Mouse (Mus musculus): ENCODE data around the gene Tulp2. TPM values are rescaled to one million over a fixed set of nuclear protein-coding genes. Genes with fewer than 3 reads are reported as not detected.
A peak's percentile ranks its signal among the peaks of the same experiment; 100 is the strongest.
"Not testable (repeated sequence)": the region's sequence is repeated elsewhere in the genome, so short reads cannot be mapped to it uniquely, and the experiment has no call there.

Gene Tulp2
- total and polyA plus RNA-seq, 3 experiments: 1.1 to 1.2 TPM; not detected in 1

DNA sequence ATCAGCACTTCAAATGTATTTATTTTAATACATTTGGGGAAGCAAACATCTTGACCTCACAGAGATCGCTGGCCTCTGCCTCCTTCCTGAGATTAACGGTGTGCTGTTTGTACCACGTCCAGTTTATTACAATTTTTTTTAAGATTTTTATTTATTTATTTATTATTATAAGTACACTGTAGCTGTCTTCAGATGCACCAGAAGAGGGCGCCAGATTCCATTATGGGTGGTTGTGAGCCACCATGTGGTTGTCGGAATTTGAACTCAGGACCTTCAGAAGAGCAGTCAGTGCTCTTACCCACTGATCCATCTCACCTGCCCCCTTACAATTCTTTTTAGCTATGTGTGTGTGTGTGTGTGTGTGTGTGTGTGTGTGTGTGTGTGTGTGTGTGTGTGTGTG, 35.2 kb downstream of the Tulp2 start:
- not testable (repeated sequence) for DNase-seq (ENCODE audit: low read depth, low spot score); H3K9me3 ChIP-seq (replicated peaks; ENCODE audit: insufficient read depth, low read length); H3K27ac ChIP-seq (ENCODE audit: control insufficient read depth, low read depth, low read length); H3K9ac ChIP-seq (ENCODE audit: control insufficient read depth, low read depth, low read length, poor library complexity, severe bottlenecking); H3K27me3 ChIP-seq (ENCODE audit: control insufficient read depth in 1 of 2, insufficient read depth in 2 of 2, low read length in 2 of 2); H3K79me2 ChIP-seq (ENCODE audit: control insufficient read depth, insufficient read depth, low read length, poor library complexity); H3K4me3 ChIP-seq (ENCODE audit: control insufficient read depth in 1 of 2, insufficient read depth in 1 of 2, low read depth in 2 of 2, low read length in 2 of 2); H3K4me1 ChIP-seq (ENCODE audit: control insufficient read depth in 1 of 2, insufficient read depth in 2 of 2, low read length in 2 of 2); H3K36me3 ChIP-seq (ENCODE audit: control insufficient read depth in 1 of 2, insufficient read depth in 2 of 2, low read length in 2 of 2)
- TF ChIP-seq MYC (IDR thresholded peaks at IDR 0.05; ENCODE audit: low read depth, low read length) (0 out of 2 replicates have a peak, but pooled peaks have one; percentile 38), CTCF (IDR thresholded peaks at IDR 0.05 in 2 of 3, conservative IDR thresholded peaks at IDR 0.05 in 1 of 3; ENCODE audit: control insufficient read depth in 1 of 3, insufficient read depth in 1 of 3, low read depth in 2 of 3, low read length in 3 of 3, poor library complexity in 1 of 3, severe bottlenecking in 1 of 3) (peak in 2 of 3 experiments; percentile 9 to 12; a peak in 2 of 6 replicates)

DNA sequence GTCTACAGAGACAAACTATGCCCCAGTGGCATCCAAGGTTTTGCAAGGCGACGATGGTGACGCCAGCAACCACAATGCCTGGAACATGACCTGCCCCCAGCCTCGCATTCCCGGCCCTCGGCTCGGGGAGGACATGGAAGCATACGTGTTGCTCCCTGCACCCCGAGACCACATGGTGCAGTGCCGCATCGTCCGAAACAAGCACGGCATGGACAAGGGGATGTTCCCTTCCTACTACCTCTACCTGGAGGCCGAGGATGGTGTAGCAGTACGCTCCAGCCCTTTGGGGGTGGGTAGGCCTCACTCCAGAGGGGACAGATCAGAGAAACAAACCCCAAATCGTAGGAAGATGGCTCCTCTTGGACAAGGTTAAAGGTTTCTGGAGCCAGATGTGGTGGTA, 36.9 kb downstream of the Tulp2 start:
- no peak for DNase-seq (ENCODE audit: low read depth, low spot score)
- no peaks in the 10 kb centered on the region for H3K9me3 ChIP-seq (replicated peaks; ENCODE audit: insufficient read depth, low read length)
- H3K27me3 ChIP-seq (ENCODE audit: control insufficient read depth in 1 of 2, insufficient read depth in 2 of 2, low read length in 2 of 2): no peaks in the 10 kb centered on the region
- TF ChIP-seq MYC (IDR thresholded peaks at IDR 0.05; ENCODE audit: low read depth, low read length) (no peak), BHLHE40 (IDR thresholded peaks at IDR 0.05; ENCODE audit: borderline replicate concordance, low read depth, low read length) (no peak), MYB (IDR thresholded peaks at IDR 0.05; ENCODE audit: low read depth, low read length) (no peak), NELFE (IDR thresholded peaks at IDR 0.05; ENCODE audit: low read depth, low read length) (no peak), MAZ (IDR thresholded peaks at IDR 0.05; ENCODE audit: low read depth, low read length) (no peak), ZNF384 (IDR thresholded peaks at IDR 0.05; ENCODE audit: low read depth, low read length) (no peak), E2F4 (IDR thresholded peaks at IDR 0.05; ENCODE audit: borderline replicate concordance, low read depth, low read length) (no peak), RAD21 (IDR thresholded peaks at IDR 0.05; ENCODE audit: low read depth, low read length) (no peak), KAT2A (conservative IDR thresholded peaks at IDR 0.05; ENCODE audit: low read depth, low read length) (no peak), CHD2 (IDR thresholded peaks at IDR 0.05; ENCODE audit: low read length) (no peak), JUND (IDR thresholded peaks at IDR 0.05; ENCODE audit: low read depth, low read length) (no peak), UBTF (IDR thresholded peaks at IDR 0.05; ENCODE audit: borderline replicate concordance, insufficient read depth, low read depth, low read length) (no peak), HCFC1 (IDR thresholded peaks at IDR 0.05; ENCODE audit: low read depth, low read length) (no peak), POLR2A (IDR thresholded peaks at IDR 0.05; ENCODE audit: control insufficient read depth in 1 of 2, insufficient read depth in 1 of 2, low read depth in 1 of 2, low read length in 2 of 2, poor library complexity in 1 of 2) (no peak), SMC3 (IDR thresholded peaks at IDR 0.05; ENCODE audit: low read depth, low read length) (no peak)
- peaks cover 7% of the 10 kb centered on the region for H3K79me2 ChIP-seq (ENCODE audit: control insufficient read depth, insufficient read depth, low read length, poor library complexity)
- peaks cover 4 to 7% of the 10 kb centered on the region in 2 experiments; a peak in 3 of 4 replicates for H3K4me1 ChIP-seq (ENCODE audit: control insufficient read depth in 1 of 2, insufficient read depth in 2 of 2, low read length in 2 of 2)
- H3K36me3 ChIP-seq (ENCODE audit: control insufficient read depth in 1 of 2, insufficient read depth in 2 of 2, low read length in 2 of 2): peaks cover 0 to 22% of the 10 kb centered on the region in 2 experiments; a peak in 2 of 4 replicates
- H3K4me3 ChIP-seq (ENCODE audit: control insufficient read depth in 1 of 2, insufficient read depth in 1 of 2, low read depth in 2 of 2, low read length in 2 of 2): no peak overlapping the region
- H3K27ac ChIP-seq (ENCODE audit: control insufficient read depth, low read depth, low read length): no peak overlapping the region
- H3K9ac ChIP-seq (ENCODE audit: control insufficient read depth, low read depth, low read length, poor library complexity, severe bottlenecking): no peak overlapping the region

Measured in MEL (cell line).